Mouse (Mus musculus) testis, adult 2 months (tissue): ENCODE results near the gene Prph.

ENCODE experiments used
- CTCF ChIP-seq: fragments of 200-500 bp; IDR thresholded peaks from 2 replicates; pipeline ENCODE4 v1.5.1; 2012; ENCODE audit warnings: low read depth, mild to moderate bottlenecking, inconsistent platforms, low read length, moderate library complexity; ENCODE audit not compliant: control insufficient read depth, insufficient read depth, insufficient replicate concordance
- POLR2A ChIP-seq: fragments of 200-500 bp; IDR thresholded peaks from 2 replicates; pipeline ENCODE4 v1.6.1; 2012; ENCODE audit warnings: low read depth, mild to moderate bottlenecking, inconsistent platforms, low read length, moderate library complexity; ENCODE audit not compliant: control insufficient read depth

DNA sequence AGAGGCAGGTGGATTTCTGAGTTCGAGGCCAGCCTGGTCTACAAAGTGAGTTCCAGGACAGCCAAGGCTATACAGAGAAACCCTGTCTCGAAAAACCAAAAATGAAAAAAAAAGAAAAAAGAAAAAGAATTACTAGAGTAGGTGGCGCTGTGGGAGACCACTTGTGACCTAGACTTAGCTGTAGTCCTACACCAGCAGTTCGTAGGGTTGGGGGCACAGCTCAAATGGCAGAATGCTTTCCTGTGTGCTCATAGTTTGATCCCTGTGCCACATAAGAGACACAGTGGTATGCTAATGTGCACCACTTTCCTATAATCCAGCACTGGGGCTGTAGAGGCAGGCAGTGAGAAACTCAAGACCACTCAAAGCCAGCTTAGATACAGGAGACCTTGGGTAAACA lies 15.7 kb upstream of the Prph start:
- TF ChIP-seq CTCF (no peak), POLR2A (no peak)
